Mouse (Mus musculus): Measurements from ENCODE around the gene Lrrtm3. TPM values are rescaled to one million over a fixed set of nuclear protein-coding genes. Genes with fewer than 3 reads are reported as not detected.

Lrrtm3 gene
- total and polyA plus RNA-seq, 2 experiments from 2014 or later, result 33.0 to 36.9 TPM

- Histone ChIP-seq H3K4me2 (ENCODE audit: low read depth, low read length) (no peak overlapping the region), H3K4me3 (ENCODE audit: low read length) (no peak overlapping the region), H3K36me3 (ENCODE audit: insufficient read depth, low read length) (no peaks in the 10 kb centered on the region), H3K4me1 (ENCODE audit: insufficient read depth, low read length) (no peaks in the 10 kb centered on the region), H3K9ac (replicated peaks; ENCODE audit: low read length) (no peak overlapping the region), H3K9me3 (ENCODE audit: low read length) (no peaks in the 10 kb centered on the region), H3K27ac (no peak overlapping the region), H3K27me3 (ENCODE audit: insufficient read depth, low read length) (no peaks in the 10 kb centered on the region)
- 64% methylated on average over 5 of the region's 5 CpGs for WGBS
- ATAC-seq (peak; percentile 73), DNase-seq (ENCODE audit: low spot score) (peak; percentile 36)
- TF ChIP-seq CTCF (IDR thresholded peaks at IDR 0.05; ENCODE audit: low read depth), result no peak
Measured at GRCm38 (mm10) chr10:63933946-63934345, 156.1 kb downstream of the Lrrtm3 start.

DNA sequence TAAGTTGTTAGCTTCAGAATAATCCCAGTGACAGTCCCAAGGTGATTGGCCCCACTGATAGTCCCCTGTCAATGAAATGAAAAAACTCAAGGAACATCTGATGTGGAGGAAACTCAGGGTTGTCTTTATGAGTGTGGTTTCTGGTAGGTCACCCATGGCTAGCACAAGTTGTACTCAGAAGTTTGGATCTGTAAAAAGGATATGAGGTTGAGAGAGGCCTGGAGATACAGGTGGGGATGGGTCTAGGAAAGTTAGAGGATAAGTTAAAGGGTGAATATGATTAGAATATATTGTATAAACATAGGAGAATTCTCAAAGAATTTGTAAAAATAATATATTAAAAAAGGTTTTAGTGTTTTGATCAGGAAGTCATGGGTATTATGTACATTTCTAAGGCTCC is 162.7 kb downstream of the Lrrtm3 start, which contains the start of gene Gm10118:
Gm10118 (minus strand) TSS at position 101 of the 400 bp plus-strand sequence.
- ATAC-seq, result no peak
- TF ChIP-seq CTCF (IDR thresholded peaks at IDR 0.05; ENCODE audit: low read depth), result no peak

DNA sequence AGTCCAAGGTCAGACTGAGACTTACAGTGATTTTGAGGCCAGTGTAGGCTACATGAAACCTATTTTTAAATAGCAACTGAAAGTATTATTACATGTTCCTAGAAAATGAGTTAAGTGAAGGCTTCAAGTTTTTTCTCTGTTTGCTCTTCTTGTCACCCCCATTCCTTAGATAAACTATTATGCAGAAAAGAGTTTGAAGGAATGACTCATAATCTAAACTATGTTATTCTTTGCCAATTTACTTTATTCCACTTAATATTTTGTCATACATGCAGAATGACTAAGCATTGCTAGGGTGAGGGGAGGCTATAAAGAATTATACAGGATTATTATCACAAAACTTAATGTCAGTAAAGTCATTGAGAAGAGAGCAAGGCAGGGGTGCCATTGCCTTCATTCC is 181.2 kb downstream of the Lrrtm3 start:
- Histone ChIP-seq H3K4me3 (ENCODE audit: low read length) (no peak overlapping the region), H3K4me1 (ENCODE audit: insufficient read depth, low read length) (no peaks in the 10 kb centered on the region), H3K9me3 (ENCODE audit: low read length) (no peaks in the 10 kb centered on the region), H3K27ac (no peak overlapping the region), H3K36me3 (ENCODE audit: insufficient read depth, low read length) (no peaks in the 10 kb centered on the region), H3K9ac (replicated peaks; ENCODE audit: low read length) (no peak overlapping the region), H3K27me3 (ENCODE audit: insufficient read depth, low read length) (no peaks in the 10 kb centered on the region), H3K4me2 (ENCODE audit: low read depth, low read length) (no peak overlapping the region)
- no peak for TF ChIP-seq CTCF (IDR thresholded peaks at IDR 0.05; ENCODE audit: low read depth)
- ATAC-seq (no peak), DNase-seq (ENCODE audit: low spot score) (no peak)

More for the DNA sequence above, 162.7 kb downstream of the Lrrtm3 start, which contains the start of gene Gm10118:
- Histone ChIP-seq H3K4me3 (ENCODE audit: low read length) (no peak within 1 kb of the TSS), H3K9ac (replicated peaks; ENCODE audit: low read length) (no peak within 1 kb of the TSS), H3K4me1 (ENCODE audit: insufficient read depth, low read length) (no peaks in the 10 kb centered on the region), H3K36me3 (ENCODE audit: insufficient read depth, low read length) (no peaks in the 10 kb centered on the region), H3K27ac (no peak within 1 kb of the TSS), H3K9me3 (ENCODE audit: low read length) (no peaks in the 10 kb centered on the region), H3K27me3 (ENCODE audit: insufficient read depth, low read length) (no peaks in the 10 kb centered on the region), H3K4me2 (ENCODE audit: low read depth, low read length) (no peak within 1 kb of the TSS)
- no peak for DNase-seq (ENCODE audit: low spot score)

DNA sequence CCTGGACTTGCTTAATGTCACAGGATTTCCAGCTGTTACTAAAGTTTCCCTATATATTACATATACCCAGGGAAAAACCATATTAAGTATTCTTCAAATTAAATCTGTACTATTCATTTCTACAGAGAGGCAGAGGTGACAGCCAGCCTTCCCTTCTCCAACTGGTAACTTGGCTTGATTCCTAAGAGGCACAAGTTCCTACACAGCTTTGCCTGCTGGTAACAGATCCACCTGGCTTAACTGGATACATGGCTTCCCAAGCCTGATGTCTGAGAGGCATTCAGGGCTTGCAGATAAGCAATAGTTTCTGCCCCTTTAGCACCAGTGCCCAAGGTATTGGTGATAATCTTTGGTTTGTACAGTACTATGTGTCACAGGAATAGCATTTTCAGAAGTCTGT is 190.2 kb downstream of the Lrrtm3 start:
- Histone ChIP-seq H3K27me3 (ENCODE audit: insufficient read depth, low read length) (no peaks in the 10 kb centered on the region), H3K4me1 (ENCODE audit: insufficient read depth, low read length) (no peaks in the 10 kb centered on the region), H3K9me3 (ENCODE audit: low read length) (no peaks in the 10 kb centered on the region), H3K27ac (no peak overlapping the region), H3K4me3 (ENCODE audit: low read length) (no peak overlapping the region), H3K36me3 (ENCODE audit: insufficient read depth, low read length) (no peaks in the 10 kb centered on the region), H3K4me2 (ENCODE audit: low read depth, low read length) (no peak overlapping the region), H3K9ac (replicated peaks; ENCODE audit: low read length) (no peak overlapping the region)
- TF ChIP-seq CTCF (IDR thresholded peaks at IDR 0.05; ENCODE audit: low read depth), result no peak
- ATAC-seq, result no peak
- no peak for DNase-seq (ENCODE audit: low spot score)

DNA sequence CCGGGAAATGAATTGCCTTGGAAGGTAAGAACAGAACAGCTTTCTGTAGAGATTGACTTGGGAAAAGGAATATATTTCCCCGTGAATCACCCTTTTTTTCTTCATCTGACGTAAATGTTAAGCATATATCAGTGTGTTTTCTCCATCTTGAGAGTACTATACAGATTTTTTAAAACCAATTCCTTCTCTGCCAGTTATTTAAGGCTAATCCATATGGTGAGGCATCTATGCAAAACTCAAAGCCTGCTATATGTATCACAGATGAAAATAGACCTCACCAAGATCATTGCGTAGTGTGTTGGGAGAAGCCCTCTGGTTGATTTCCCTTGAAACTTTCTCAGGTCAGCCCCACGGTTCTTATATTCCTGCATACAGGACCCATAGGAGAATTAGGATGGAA is 195.5 kb downstream of the Lrrtm3 start:
- H3K36me3 ChIP-seq (ENCODE audit: insufficient read depth, low read length), result no peaks in the 10 kb centered on the region
- TF ChIP-seq CTCF (IDR thresholded peaks at IDR 0.05; ENCODE audit: low read depth), result no peak
- no peak overlapping the region for H3K4me2 ChIP-seq (ENCODE audit: low read depth, low read length)
- DNase-seq (ENCODE audit: low spot score), result no peak
- no peak overlapping the region for H3K9ac ChIP-seq (replicated peaks; ENCODE audit: low read length)
- 90% methylated on average over 5 of the region's 5 CpGs for WGBS
- no peaks in the 10 kb centered on the region for H3K4me1 ChIP-seq (ENCODE audit: insufficient read depth, low read length)
- H3K9me3 ChIP-seq (ENCODE audit: low read length), result no peaks in the 10 kb centered on the region
- no peak overlapping the region for H3K27ac ChIP-seq
- ATAC-seq, result no peak
- no peak overlapping the region for H3K4me3 ChIP-seq (ENCODE audit: low read length)
- no peaks in the 10 kb centered on the region for H3K27me3 ChIP-seq (ENCODE audit: insufficient read depth, low read length)

- Histone ChIP-seq H3K27ac (no peak overlapping the region), H3K4me2 (ENCODE audit: low read depth, low read length) (0 out of 2 replicates have a peak overlapping the region, but pooled peaks have one; percentile 3), H3K4me3 (ENCODE audit: low read length) (no peak overlapping the region), H3K27me3 (ENCODE audit: insufficient read depth, low read length) (no peaks in the 10 kb centered on the region), H3K9ac (replicated peaks; ENCODE audit: low read length) (no peak overlapping the region), H3K4me1 (ENCODE audit: insufficient read depth, low read length) (no peaks in the 10 kb centered on the region), H3K9me3 (ENCODE audit: low read length) (no peaks in the 10 kb centered on the region), H3K36me3 (ENCODE audit: insufficient read depth, low read length) (no peaks in the 10 kb centered on the region)
- TF ChIP-seq CTCF (IDR thresholded peaks at IDR 0.05; ENCODE audit: low read depth), result no peak
- ATAC-seq (no peak), DNase-seq (ENCODE audit: low spot score) (no peak)
- WGBS, result 76% methylated on average over 23 of the region's 23 CpGs
Measured at GRCm38 (mm10) chr10:63886449-63887088, 203.5 kb downstream of the Lrrtm3 start.

DNA sequence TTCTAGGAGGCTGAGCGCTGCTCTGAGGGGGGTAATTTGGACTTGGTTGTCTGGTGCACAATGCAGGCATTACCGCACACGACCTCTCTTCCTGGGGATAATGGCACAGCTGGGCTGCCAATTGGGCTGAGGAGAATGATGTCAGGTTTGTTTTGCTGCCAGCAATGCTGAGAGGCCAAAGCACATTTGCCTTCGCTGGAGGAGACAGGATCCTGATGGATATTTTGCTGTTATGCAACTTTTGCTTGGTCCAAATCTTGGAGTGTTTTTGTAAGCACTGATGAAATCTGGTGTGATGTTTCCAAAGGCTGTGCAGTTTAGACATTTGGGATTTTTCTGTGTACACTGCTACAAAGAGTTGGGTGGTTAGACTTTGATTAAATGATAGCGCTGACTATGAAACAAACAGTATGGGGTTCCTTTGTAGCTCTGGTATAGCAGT is 209.6 kb downstream of the Lrrtm3 start:
- no peak overlapping the region for H3K4me2 ChIP-seq (ENCODE audit: low read depth, low read length)
- no peaks in the 10 kb centered on the region for H3K27me3 ChIP-seq (ENCODE audit: insufficient read depth, low read length)
- no peaks in the 10 kb centered on the region for H3K9me3 ChIP-seq (ENCODE audit: low read length)
- ATAC-seq, result 0 out of 2 replicates have a peak, but pooled peaks have one; percentile 49
- no peaks in the 10 kb centered on the region for H3K36me3 ChIP-seq (ENCODE audit: insufficient read depth, low read length)
- no peak for TF ChIP-seq CTCF (IDR thresholded peaks at IDR 0.05; ENCODE audit: low read depth)
- H3K27ac ChIP-seq, result no peak overlapping the region
- no peak overlapping the region for H3K4me3 ChIP-seq (ENCODE audit: low read length)
- no peaks in the 10 kb centered on the region for H3K4me1 ChIP-seq (ENCODE audit: insufficient read depth, low read length)
- H3K9ac ChIP-seq (replicated peaks; ENCODE audit: low read length), result no peak overlapping the region
- WGBS, result 44% methylated on average over 5 of the region's 5 CpGs
- peak; percentile 48 for DNase-seq (ENCODE audit: low spot score)

Other genes with a start within 250 kb of the Lrrtm3 start
- 2.6 and 3.3 TPM in 2 replicates for gene Gm10118, start 162.8 kb downstream of the Lrrtm3 start, total RNA-seq (2014; rRNA removed)
- gene Gm10118, start 162.8 kb downstream of the Lrrtm3 start, polyA plus RNA-seq (2015; fragmentation: Nextera tagmentation; extraction: Ambion mirVana), result 0.71 and 0.78 TPM in 2 replicates